Mouse (Mus musculus): ENCODE data around the gene Osbpl2. TPM values are rescaled to one million over a fixed set of nuclear protein-coding genes. Genes with fewer than 3 reads are reported as not detected.

The Osbpl2 gene
- total and polyA plus RNA-seq, 3 experiments = 13.3 to 25.5 TPM; not detected in 1

DNA sequence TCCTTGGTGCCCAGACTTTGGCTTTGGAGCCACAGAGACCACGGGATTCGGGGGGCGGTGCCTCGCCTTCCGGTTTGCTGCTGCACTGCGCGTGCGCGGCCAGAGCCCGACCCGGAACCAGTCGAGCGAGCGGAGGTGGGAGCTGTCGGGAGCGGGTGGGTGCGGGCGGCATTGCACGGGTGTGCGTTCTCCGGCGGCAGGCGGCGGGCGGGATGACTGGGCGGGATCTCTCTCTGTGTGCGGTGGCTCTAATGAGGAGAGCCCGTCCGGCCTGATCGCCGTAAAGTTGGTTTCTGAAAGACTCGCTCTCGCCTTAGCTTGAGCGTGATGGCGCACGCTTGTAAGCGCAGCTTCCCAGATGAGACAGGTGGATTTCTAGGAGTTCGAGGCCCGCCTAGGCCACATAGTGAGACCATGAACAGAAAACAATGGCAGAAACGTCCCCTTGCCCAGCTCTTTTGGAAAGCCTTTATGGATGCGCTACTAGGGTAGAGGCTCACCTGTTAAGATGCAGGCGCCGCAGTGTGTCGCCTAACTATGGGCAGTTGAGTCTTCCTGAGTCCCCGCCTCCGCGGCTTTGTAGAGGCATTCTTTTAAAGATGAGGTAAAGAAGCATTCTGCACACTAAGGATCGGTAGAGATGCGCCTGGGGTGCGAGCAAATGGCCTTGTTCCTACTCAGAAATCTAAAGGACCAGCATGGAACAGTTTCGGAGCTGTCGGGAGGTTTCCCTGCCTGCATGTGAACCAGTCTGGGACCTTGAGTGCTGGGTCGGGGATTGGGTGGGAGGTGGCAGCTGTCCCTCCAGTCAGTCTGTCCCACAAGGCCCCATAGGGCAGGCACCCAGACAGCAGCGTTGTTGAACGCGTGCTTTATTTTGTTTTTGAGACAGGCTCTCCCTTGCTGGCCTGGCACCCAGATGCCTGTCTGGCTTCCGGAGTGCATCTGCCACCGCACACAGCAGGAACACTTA is 48.3 kb upstream of the Osbpl2 start, which contains the start of gene Mtg2:
TSS of gene Mtg2 (plus strand) at position 108 of the 973 bp plus-strand sequence.
- peak within 1 kb of the TSS; percentile 76 for H3K27ac ChIP-seq (ENCODE audit: control insufficient read depth, low read depth, low read length)
- no peak for TF ChIP-seq POLR2AphosphoS5 (IDR thresholded peaks at IDR 0.05; ENCODE audit: borderline replicate concordance, low read depth, low read length)
- peak; percentile 87 for TF ChIP-seq MAZ (IDR thresholded peaks at IDR 0.05; ENCODE audit: low read depth, low read length)
- no peak for TF ChIP-seq UBTF (IDR thresholded peaks at IDR 0.05; ENCODE audit: borderline replicate concordance, insufficient read depth, low read depth, low read length)
- TF ChIP-seq E2F4 (IDR thresholded peaks at IDR 0.05; ENCODE audit: borderline replicate concordance, low read depth, low read length) = no peak
- TF ChIP-seq ZC3H11A (IDR thresholded peaks at IDR 0.05; ENCODE audit: low read depth, low read length) = no peak
- peak; percentile 71; the same call in 1 of the 2 replicates for TF ChIP-seq MYC (IDR thresholded peaks at IDR 0.05; ENCODE audit: low read depth, low read length)
- peak; percentile 80; the same call in 1 of the 2 replicates for TF ChIP-seq KAT2A (conservative IDR thresholded peaks at IDR 0.05; ENCODE audit: low read depth, low read length)
- no peak for TF ChIP-seq MEF2A (IDR thresholded peaks at IDR 0.05; ENCODE audit: extremely low read depth, insufficient replicate concordance, low read depth, low read length, poor library complexity, severe bottlenecking)
- no peak for TF ChIP-seq JUND (IDR thresholded peaks at IDR 0.05; ENCODE audit: low read depth, low read length)
- no peak for TF ChIP-seq GATA1 (IDR thresholded peaks at IDR 0.05; ENCODE audit: low read depth, low read length)
- no peak for TF ChIP-seq SMC3 (IDR thresholded peaks at IDR 0.05; ENCODE audit: low read depth, low read length)
- no peak for TF ChIP-seq RCOR1 (IDR thresholded peaks at IDR 0.05; ENCODE audit: low read depth, low read length)
- peak; percentile 53; the same call in 1 of the 2 replicates for TF ChIP-seq MAX (IDR thresholded peaks at IDR 0.05; ENCODE audit: low read length)
- no peak for TF ChIP-seq MAFK (IDR thresholded peaks at IDR 0.05; ENCODE audit: borderline replicate concordance, low read depth, low read length)
- peak; percentile 68 for TF ChIP-seq USF1 (IDR thresholded peaks at IDR 0.05; ENCODE audit: low read depth, low read length)
- TF ChIP-seq NRF1 (IDR thresholded peaks at IDR 0.05; ENCODE audit: insufficient read depth, low read depth, low read length, poor library complexity, severe bottlenecking) = peak; percentile 92
- no peak for TF ChIP-seq GABPA (IDR thresholded peaks at IDR 0.05; ENCODE audit: low read depth, low read length)
- no peak for TF ChIP-seq USF2 (IDR thresholded peaks at IDR 0.05; ENCODE audit: borderline replicate concordance in 1 of 2, insufficient read depth in 1 of 2, low read depth in 1 of 2, low read length in 2 of 2)
- TF ChIP-seq ZMIZ1 (IDR thresholded peaks at IDR 0.05; ENCODE audit: low read depth, low read length) = peak; percentile 80
- TF ChIP-seq CHD2 (IDR thresholded peaks at IDR 0.05; ENCODE audit: low read length) = no peak; the same call in 1 of the 2 replicates
- TF ChIP-seq ELF1 (IDR thresholded peaks at IDR 0.05; ENCODE audit: low read depth, low read length) = peak; percentile 89
- peak; percentile 96 for TF ChIP-seq MXI1 (IDR thresholded peaks at IDR 0.05; ENCODE audit: low read depth, low read length)
- no peak for TF ChIP-seq RAD21 (IDR thresholded peaks at IDR 0.05; ENCODE audit: low read depth, low read length)
- TF ChIP-seq NELFE (IDR thresholded peaks at IDR 0.05; ENCODE audit: low read depth, low read length) = peak; percentile 91
- TF ChIP-seq ZNF384 (IDR thresholded peaks at IDR 0.05; ENCODE audit: low read depth, low read length) = no peak
- peak; percentile 93 for TF ChIP-seq HCFC1 (IDR thresholded peaks at IDR 0.05; ENCODE audit: low read depth, low read length)
- no peak for TF ChIP-seq CHD1 (IDR thresholded peaks at IDR 0.05; ENCODE audit: low read depth, low read length)
- peak; percentile 90 for TF ChIP-seq SIN3A (IDR thresholded peaks at IDR 0.05; ENCODE audit: low read length)
- TF ChIP-seq MYB (IDR thresholded peaks at IDR 0.05; ENCODE audit: low read depth, low read length) = no peak
- TF ChIP-seq TBP (IDR thresholded peaks at IDR 0.05; ENCODE audit: low read depth, low read length) = peak; percentile 67
- peak; percentile 87 to 93; a peak in 3 of 4 replicates for TF ChIP-seq POLR2A (IDR thresholded peaks at IDR 0.05; ENCODE audit: control insufficient read depth in 1 of 2, insufficient read depth in 1 of 2, low read depth in 1 of 2, low read length in 2 of 2, poor library complexity in 1 of 2)
- TF ChIP-seq TAL1 (IDR thresholded peaks at IDR 0.05; ENCODE audit: low read length) = no peak
- TF ChIP-seq ZKSCAN1 (IDR thresholded peaks at IDR 0.05; ENCODE audit: low read depth, low read length) = no peak
- peak; percentile 95 for TF ChIP-seq POLR2AphosphoS2 (IDR thresholded peaks at IDR 0.05; ENCODE audit: low read length)
- no peak; the same call in 1 of the 2 replicates for TF ChIP-seq TCF12 (IDR thresholded peaks at IDR 0.05; ENCODE audit: low read depth, low read length)

More for the DNA sequence above, 48.3 kb upstream of the Osbpl2 start, which contains the start of gene Mtg2:
- Histone ChIP-seq H3K27me3 (ENCODE audit: control insufficient read depth in 1 of 2, insufficient read depth in 2 of 2, low read length in 2 of 2) (no peaks in the 10 kb centered on the region), H3K9me3 (replicated peaks; ENCODE audit: insufficient read depth, low read length) (no peaks in the 10 kb centered on the region), H3K9ac (ENCODE audit: control insufficient read depth, low read depth, low read length, poor library complexity, severe bottlenecking) (peak within 1 kb of the TSS; percentile 99), H3K36me3 (ENCODE audit: control insufficient read depth in 1 of 2, insufficient read depth in 2 of 2, low read length in 2 of 2) (peaks cover 0 to 5% of the 10 kb centered on the region in 2 experiments; a peak in 2 of 4 replicates), H3K4me1 (ENCODE audit: control insufficient read depth in 1 of 2, insufficient read depth in 2 of 2, low read length in 2 of 2) (peaks cover 0 to 8% of the 10 kb centered on the region in 2 experiments; a peak in 3 of 4 replicates), H3K79me2 (ENCODE audit: control insufficient read depth, insufficient read depth, low read length, poor library complexity) (peaks cover 10% of the 10 kb centered on the region), H3K4me3 (ENCODE audit: control insufficient read depth in 1 of 2, insufficient read depth in 1 of 2, low read depth in 2 of 2, low read length in 2 of 2) (peak within 1 kb of the TSS; percentile 86 to 92)
- peak; percentile 93 for DNase-seq (ENCODE audit: low read depth, low spot score)

Measured in MEL (cell line).